Mouse (Mus musculus): Measurements from ENCODE around the gene Rnf182.

Gene Rnf182

GRCm38 (mm10) chr13:43696011-43696410 is 80.5 kb downstream of the Rnf182 start:
- DNase-seq (ENCODE audit: low read depth, low spot score), result no peak

DNA sequence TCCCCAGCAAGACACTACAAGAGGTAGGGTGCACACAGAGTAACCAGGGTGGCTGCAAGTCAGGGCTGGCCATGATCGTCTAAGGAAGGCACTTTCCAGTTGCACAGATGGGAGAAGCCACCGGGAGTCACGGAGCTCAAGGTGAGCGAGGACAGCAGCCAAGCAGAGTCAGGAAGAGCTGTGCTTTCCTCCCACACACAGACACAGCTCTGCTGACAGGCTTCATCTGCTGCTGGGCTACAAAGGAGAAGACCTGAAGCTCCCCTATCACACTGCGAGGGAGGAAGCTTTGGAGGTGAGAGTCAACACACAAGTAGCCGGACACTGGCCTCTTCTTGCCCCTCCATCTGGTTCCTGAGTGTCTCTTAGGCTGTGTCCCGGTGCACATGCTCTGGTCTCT is 83.0 kb downstream of the Rnf182 start:
- DNase-seq (ENCODE audit: low read depth, low spot score), result no peak

- DNase-seq (ENCODE audit: low read depth, low spot score), result no peak
These were observed 88.0 kb downstream of the Rnf182 start for GRCm38 (mm10) chr13:43703471-43703870.

- DNase-seq (ENCODE audit: low read depth, low spot score), result no peak
These were observed 89.1 kb downstream of the Rnf182 start for GRCm38 (mm10) chr13:43704533-43705116.

- no peak for DNase-seq (ENCODE audit: low read depth, low spot score)
These were observed 90.9 kb downstream of the Rnf182 start for GRCm38 (mm10) chr13:43706387-43706786.

DNA sequence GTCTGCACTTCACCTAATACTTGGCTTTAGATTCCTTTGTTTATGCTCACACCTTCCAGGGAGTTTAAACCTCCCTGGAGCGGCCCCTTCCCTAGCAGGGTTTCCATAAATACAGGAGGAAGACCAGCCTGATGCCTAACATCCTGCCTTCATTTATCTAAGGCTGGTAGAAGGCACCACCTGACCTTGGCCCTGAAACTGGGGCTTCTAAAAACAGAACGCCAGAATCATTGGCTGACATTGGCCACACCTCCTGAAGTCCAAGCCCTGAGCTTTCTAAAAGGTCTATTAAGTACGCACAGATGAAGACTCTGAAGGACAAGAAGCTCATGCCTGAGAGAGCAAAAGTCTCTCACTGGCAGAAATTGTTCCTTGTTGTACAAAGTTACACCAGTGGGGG is 94.0 kb downstream of the Rnf182 start:
- DNase-seq (ENCODE audit: low read depth, low spot score), result no peak

DNA sequence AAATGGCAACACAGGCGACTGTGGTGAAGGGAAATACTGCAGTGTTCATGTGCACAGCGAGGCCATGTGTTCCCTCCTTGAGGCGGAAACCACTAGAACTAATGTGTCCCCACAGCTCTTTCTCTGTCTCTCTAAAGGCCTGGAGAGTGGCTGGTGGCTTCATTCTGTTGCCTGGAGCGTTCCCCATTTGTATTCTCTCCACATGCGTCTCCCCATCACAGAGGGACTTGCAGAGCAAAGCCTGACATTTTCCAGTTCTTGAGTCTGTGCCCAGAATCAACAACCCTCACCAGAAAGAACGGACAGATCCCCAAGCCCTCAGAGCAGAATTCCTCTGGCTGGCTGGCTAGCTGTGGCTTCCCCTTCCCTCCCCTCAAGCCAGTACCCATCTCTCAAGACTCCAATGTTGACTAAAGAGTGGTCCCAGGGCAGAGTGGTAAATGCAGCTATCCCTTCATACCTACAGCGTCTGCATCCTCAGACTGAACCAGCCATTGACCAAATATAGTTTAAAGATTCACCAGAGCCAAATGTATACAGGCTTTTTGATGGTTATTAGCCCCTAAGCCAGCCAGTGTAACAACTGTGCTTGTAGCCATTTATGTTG is 96.3 kb downstream of the Rnf182 start:
- DNase-seq (ENCODE audit: low read depth, low spot score), result no peak

DNA sequence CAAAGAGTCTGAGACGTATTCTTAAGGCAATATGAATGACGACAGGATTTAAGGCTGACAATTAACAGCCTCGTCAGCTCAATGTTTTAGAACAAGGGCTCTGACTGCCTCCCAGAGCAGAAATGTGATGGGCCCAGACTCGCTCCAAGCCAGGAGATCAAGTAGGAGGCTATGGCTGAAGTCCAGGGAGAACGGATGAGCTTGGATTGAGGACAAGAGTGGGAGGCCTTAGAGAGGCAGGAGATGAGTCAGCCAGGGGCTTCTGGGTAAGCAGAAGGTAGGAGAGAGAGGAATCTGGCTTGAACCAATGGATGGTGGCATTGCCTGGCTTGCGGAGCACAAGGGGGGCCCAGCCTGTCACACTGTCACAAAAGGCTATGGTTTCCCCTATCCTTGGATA is 99.2 kb downstream of the Rnf182 start:
- DNase-seq (ENCODE audit: low read depth, low spot score), result no peak

GRCm38 (mm10) chr13:43715466-43715865 is 100.0 kb downstream of the Rnf182 start:
- DNase-seq (ENCODE audit: low read depth, low spot score), result no peak

DNA sequence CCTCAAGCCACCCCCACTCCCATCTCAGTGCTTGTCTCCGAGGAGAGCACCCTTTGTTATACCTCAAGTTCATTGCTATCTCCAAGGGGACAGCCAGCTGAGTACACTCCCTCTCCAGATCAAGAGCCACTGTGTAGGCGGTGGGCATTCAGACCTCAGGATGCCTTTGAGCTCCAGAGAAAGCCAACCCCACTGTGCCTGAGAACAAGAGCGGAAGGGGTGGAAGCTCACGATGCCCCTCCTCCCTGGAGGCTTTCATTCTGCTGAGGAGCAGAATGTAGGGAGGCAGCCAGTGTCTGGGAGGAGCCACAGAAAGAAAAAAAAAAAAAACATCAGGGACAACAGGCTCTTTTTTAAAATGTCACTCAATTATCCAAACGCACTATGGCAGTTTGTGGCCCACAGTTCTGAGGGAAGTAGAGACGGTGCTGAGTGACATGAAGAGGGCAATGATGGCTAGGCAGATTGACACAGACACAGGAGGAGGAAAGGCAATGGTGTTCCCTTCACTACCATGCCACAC is 101.1 kb downstream of the Rnf182 start:
- DNase-seq (ENCODE audit: low read depth, low spot score), result no peak

GRCm38 (mm10) chr13:43718173-43718572 is 102.7 kb downstream of the Rnf182 start:
- no peak for DNase-seq (ENCODE audit: low read depth, low spot score)

DNA sequence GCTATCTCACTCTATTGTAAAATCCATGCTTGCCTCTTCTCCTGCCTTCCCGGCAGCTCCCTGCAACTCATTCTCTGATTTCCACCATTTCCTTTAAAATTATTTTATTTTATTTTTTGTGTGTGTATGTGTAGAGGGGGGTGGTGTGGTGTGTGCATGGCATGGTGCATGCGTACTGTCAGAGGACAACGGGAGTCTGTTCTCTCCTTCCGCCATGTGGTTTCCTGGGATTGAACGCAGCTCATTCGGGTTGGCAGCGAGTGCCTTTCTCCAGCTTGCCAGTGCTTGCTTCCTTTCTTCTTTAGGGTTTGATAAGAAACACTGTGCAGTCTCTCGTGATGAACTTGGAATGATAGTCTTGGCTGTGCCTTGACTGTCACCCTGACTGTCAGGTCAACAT is 105.0 kb downstream of the Rnf182 start:
- DNase-seq (ENCODE audit: low read depth, low spot score), result no peak
